Mouse (Mus musculus): ENCODE data around the gene Ppy. TPM values are rescaled to one million over a fixed set of nuclear protein-coding genes. Genes with fewer than 3 reads are reported as not detected.

Gene Ppy
- polyA plus RNA-seq (2016; fragmentation: Nextera tagmentation; extraction: Ambion mirVana) = not detected in 2 replicates

- 85% methylated on average over 4 of the region's 4 CpGs for WGBS
- no peak within 1 kb of the TSS for H3K4me3 ChIP-seq (replicated peaks)
Measured at GRCm38 (mm10) chr11:102101219-102101618, at the start of gene Ppy. Ppy (minus strand) TSS chr11:102101319.

GRCm38 (mm10) chr11:102147213-102147989 lies 46.3 kb upstream of the Ppy start:
- WGBS = 13% methylated on average over 34 of the region's 34 CpGs
- H3K27me3 ChIP-seq = peaks cover 74% of the 10 kb centered on the region
- no peaks in the 10 kb centered on the region for H3K9me3 ChIP-seq
- no peak for ATAC-seq (ENCODE audit: insufficient number of reproducible peaks, insufficient read depth, low FRiP score, low TSS enrichment, low read depth)
- peaks cover 30% of the 10 kb centered on the region for H3K4me1 ChIP-seq (replicated peaks)
- H3K36me3 ChIP-seq = peaks cover 1% of the 10 kb centered on the region
- peak overlapping the region; percentile 38 for H3K4me3 ChIP-seq (replicated peaks)
- peak overlapping the region; percentile 60 for H3K4me2 ChIP-seq
- no peak overlapping the region for H3K9ac ChIP-seq (replicated peaks)
- H3K27ac ChIP-seq = no peak overlapping the region

More at GRCm38 (mm10) chr11:102101219-102101618, at the start of gene Ppy:
- Histone ChIP-seq H3K27ac (no peak within 1 kb of the TSS), H3K9me3 (no peaks in the 10 kb centered on the region), H3K27me3 (peaks cover 82% of the 10 kb centered on the region), H3K4me2 (no peak within 1 kb of the TSS), H3K4me1 (replicated peaks) (peaks cover 23% of the 10 kb centered on the region), H3K9ac (replicated peaks) (no peak within 1 kb of the TSS), H3K36me3 (no peaks in the 10 kb centered on the region)
- no peak for ATAC-seq (ENCODE audit: insufficient number of reproducible peaks, insufficient read depth, low FRiP score, low TSS enrichment, low read depth)

- H3K9me3 ChIP-seq = no peaks in the 10 kb centered on the region
- peak overlapping the region; percentile 38; the same call in 1 of the 2 replicates for H3K4me3 ChIP-seq (replicated peaks)
- WGBS = 9% methylated on average over 17 of the region's 17 CpGs
- H3K4me1 ChIP-seq (replicated peaks) = peaks cover 30% of the 10 kb centered on the region
- no peaks in the 10 kb centered on the region for H3K36me3 ChIP-seq
- no peak for ATAC-seq (ENCODE audit: insufficient number of reproducible peaks, insufficient read depth, low FRiP score, low TSS enrichment, low read depth)
- H3K27ac ChIP-seq = no peak overlapping the region
- peaks cover 80% of the 10 kb centered on the region for H3K27me3 ChIP-seq
- peak overlapping the region; percentile 23; the same call in 1 of the 2 replicates for H3K9ac ChIP-seq (replicated peaks)
- H3K4me2 ChIP-seq = peak overlapping the region; percentile 60
Measured at GRCm38 (mm10) chr11:102146531-102146930, 45.4 kb upstream of the Ppy start.

- 3% methylated on average over 16 of the region's 16 CpGs for WGBS
- Histone ChIP-seq H3K27me3 (peaks cover 80% of the 10 kb centered on the region), H3K9me3 (no peaks in the 10 kb centered on the region), H3K9ac (replicated peaks) (no peak overlapping the region; the same call in 1 of the 2 replicates), H3K4me3 (replicated peaks) (peak overlapping the region; percentile 38), H3K4me2 (peak overlapping the region; percentile 60), H3K36me3 (no peaks in the 10 kb centered on the region), H3K27ac (no peak overlapping the region), H3K4me1 (replicated peaks) (peaks cover 30% of the 10 kb centered on the region)
- ATAC-seq (ENCODE audit: insufficient number of reproducible peaks, insufficient read depth, low FRiP score, low TSS enrichment, low read depth) = 0 out of 2 replicates have a peak, but pooled peaks have one; percentile 18
Measured at GRCm38 (mm10) chr11:102146005-102146404, 44.9 kb upstream of the Ppy start.

GRCm38 (mm10) chr11:102145471-102146001 lies 44.4 kb upstream of the Ppy start, which contains the start of gene Nags:
Nags (plus strand) TSS chr11:102145513.
- H3K27ac ChIP-seq = no peak within 1 kb of the TSS
- H3K27me3 ChIP-seq = peaks cover 80% of the 10 kb centered on the region
- peak within 1 kb of the TSS; percentile 60 for H3K4me2 ChIP-seq
- peak within 1 kb of the TSS; percentile 38 for H3K4me3 ChIP-seq (replicated peaks)
- 2% methylated on average over 50 of the region's 50 CpGs for WGBS
- no peaks in the 10 kb centered on the region for H3K9me3 ChIP-seq
- H3K4me1 ChIP-seq (replicated peaks) = peaks cover 30% of the 10 kb centered on the region
- ATAC-seq (ENCODE audit: insufficient number of reproducible peaks, insufficient read depth, low FRiP score, low TSS enrichment, low read depth) = no peak
- no peaks in the 10 kb centered on the region for H3K36me3 ChIP-seq
- peak within 1 kb of the TSS; percentile 40 for H3K9ac ChIP-seq (replicated peaks)

- Histone ChIP-seq H3K36me3 (no peaks in the 10 kb centered on the region), H3K4me2 (peak overlapping the region; percentile 60), H3K4me1 (replicated peaks) (peaks cover 30% of the 10 kb centered on the region), H3K9ac (replicated peaks) (peak overlapping the region; percentile 40; the same call in 1 of the 2 replicates), H3K9me3 (no peaks in the 10 kb centered on the region), H3K27ac (no peak overlapping the region), H3K4me3 (replicated peaks) (peak overlapping the region; percentile 38), H3K27me3 (peaks cover 80% of the 10 kb centered on the region)
- ATAC-seq (ENCODE audit: insufficient number of reproducible peaks, insufficient read depth, low FRiP score, low TSS enrichment, low read depth) = no peak
- 18% methylated on average over 13 of the region's 13 CpGs for WGBS
Measured at GRCm38 (mm10) chr11:102144957-102145470, 43.9 kb upstream of the Ppy start.

GRCm38 (mm10) chr11:102142355-102142754 lies 41.2 kb upstream of the Ppy start:
- H3K9ac ChIP-seq (replicated peaks) = no peak overlapping the region
- no peak for ATAC-seq (ENCODE audit: insufficient number of reproducible peaks, insufficient read depth, low FRiP score, low TSS enrichment, low read depth)
- H3K4me1 ChIP-seq (replicated peaks) = peaks cover 27% of the 10 kb centered on the region
- H3K4me3 ChIP-seq (replicated peaks) = no peak overlapping the region
- H3K36me3 ChIP-seq = no peaks in the 10 kb centered on the region
- H3K27ac ChIP-seq = no peak overlapping the region
- H3K27me3 ChIP-seq = peaks cover 66% of the 10 kb centered on the region
- WGBS = 73% methylated on average over 7 of the region's 7 CpGs
- H3K4me2 ChIP-seq = no peak overlapping the region
- no peaks in the 10 kb centered on the region for H3K9me3 ChIP-seq

- H3K9me3 ChIP-seq = no peaks in the 10 kb centered on the region
- 7% methylated on average over 5 of the region's 5 CpGs for WGBS
- no peak overlapping the region for H3K4me2 ChIP-seq
- peaks cover 57% of the 10 kb centered on the region for H3K27me3 ChIP-seq
- no peak overlapping the region for H3K27ac ChIP-seq
- H3K4me3 ChIP-seq (replicated peaks) = no peak overlapping the region
- no peak overlapping the region for H3K9ac ChIP-seq (replicated peaks)
- no peaks in the 10 kb centered on the region for H3K36me3 ChIP-seq
- peaks cover 11% of the 10 kb centered on the region for H3K4me1 ChIP-seq (replicated peaks)
- ATAC-seq (ENCODE audit: insufficient number of reproducible peaks, insufficient read depth, low FRiP score, low TSS enrichment, low read depth) = no peak
Measured at GRCm38 (mm10) chr11:102140508-102140907, 39.4 kb upstream of the Ppy start.

GRCm38 (mm10) chr11:102138447-102138740 lies 37.3 kb upstream of the Ppy start:
- peaks cover 11% of the 10 kb centered on the region for H3K4me1 ChIP-seq (replicated peaks)
- H3K4me2 ChIP-seq = peak overlapping the region; percentile 61
- H3K9ac ChIP-seq (replicated peaks) = 0 out of 2 replicates have a peak overlapping the region, but pooled peaks have one; percentile 42
- H3K9me3 ChIP-seq = no peaks in the 10 kb centered on the region
- peaks cover 39% of the 10 kb centered on the region for H3K27me3 ChIP-seq
- H3K4me3 ChIP-seq (replicated peaks) = peak overlapping the region; percentile 30
- no peak overlapping the region for H3K27ac ChIP-seq
- ATAC-seq (ENCODE audit: insufficient number of reproducible peaks, insufficient read depth, low FRiP score, low TSS enrichment, low read depth) = 0 out of 2 replicates have a peak, but pooled peaks have one; percentile 10
- no peaks in the 10 kb centered on the region for H3K36me3 ChIP-seq
- WGBS = 0% methylated on average over 18 of the region's 18 CpGs

- ATAC-seq (ENCODE audit: insufficient number of reproducible peaks, insufficient read depth, low FRiP score, low TSS enrichment, low read depth) = peak; percentile 16; the same call in 1 of the 2 replicates
- Histone ChIP-seq H3K9ac (replicated peaks) (0 out of 2 replicates have a peak overlapping the region, but pooled peaks have one; percentile 42), H3K4me2 (peak overlapping the region; percentile 61), H3K4me3 (replicated peaks) (peak overlapping the region; percentile 30), H3K4me1 (replicated peaks) (peaks cover 11% of the 10 kb centered on the region), H3K36me3 (no peaks in the 10 kb centered on the region), H3K27me3 (peaks cover 34% of the 10 kb centered on the region), H3K27ac (no peak overlapping the region), H3K9me3 (no peaks in the 10 kb centered on the region)
- WGBS = 46% methylated on average over 13 of the region's 13 CpGs
Measured at GRCm38 (mm10) chr11:102137625-102138446, 36.7 kb upstream of the Ppy start.

All from limb, embryonic 12.5 days (tissue).